Mouse (Mus musculus) CH12.LX (cell line): Measurements from ENCODE around the gene Pacs2.

Experiments used
- CTCF ChIP-seq, 2 experiments: IDR thresholded peaks in 1 of 2; conservative IDR thresholded peaks in 1 of 2; 2 replicates each; pipeline ENCODE4 v1.5.1; 2011 to 2012; ENCODE audit warnings: low read depth in 2 of 2, low read length in 2 of 2, improper control_type of control experiment in 1 of 2, inconsistent platforms in 1 of 2, mild to moderate bottlenecking in 1 of 2, moderate library complexity in 1 of 2
- EP300 ChIP-seq: IDR thresholded peaks from 2 replicates; pipeline ENCODE4 v1.6.1; 2011; ENCODE audit warnings: low read length, improper control_type of control experiment
- HCFC1 ChIP-seq: IDR thresholded peaks from 2 replicates; pipeline ENCODE4 v1.6.1; 2012; ENCODE audit warnings: low read depth, mild to moderate bottlenecking, inconsistent platforms, low read length, improper control_type of control experiment
- MAZ ChIP-seq: IDR thresholded peaks from 2 replicates; pipeline ENCODE4 v1.6.1; 2012; ENCODE audit warnings: low read depth, mild to moderate bottlenecking, inconsistent platforms, low read length, improper control_type of control experiment, moderate library complexity
- POLR2A ChIP-seq: IDR thresholded peaks from 2 replicates; pipeline ENCODE4 v1.6.1; 2011; ENCODE audit warnings: low read depth, mild to moderate bottlenecking, improper control_type of control experiment, low read length
- ZKSCAN1 ChIP-seq: IDR thresholded peaks from 2 replicates; pipeline ENCODE4 v1.6.1; 2012; ENCODE audit warnings: low read depth, inconsistent platforms, low read length, improper control_type of control experiment, borderline replicate concordance

- TF ChIP-seq CTCF (conservative IDR thresholded peaks at IDR 0.05 in 1 of 2, IDR thresholded peaks at IDR 0.05 in 1 of 2; ENCODE audit: low read depth in 2 of 2, low read length in 2 of 2), result no peak
- no peak for TF ChIP-seq MAZ
- no peak for TF ChIP-seq EP300
- TF ChIP-seq HCFC1, result no peak
- no peak for TF ChIP-seq ZKSCAN1
- TF ChIP-seq POLR2A, result no peak
Measured at GRCm38 (mm10) chr12:113106386-113106785, 92.1 kb downstream of the Pacs2 start.
